Mouse (Mus musculus): ENCODE measurements around the gene Cog2. TPM values are rescaled to one million over a fixed set of nuclear protein-coding genes. Genes with fewer than 3 reads are reported as not detected.

Gene Cog2
- polyA plus RNA-seq, 1 experiment, result 14.3 TPM

DNA sequence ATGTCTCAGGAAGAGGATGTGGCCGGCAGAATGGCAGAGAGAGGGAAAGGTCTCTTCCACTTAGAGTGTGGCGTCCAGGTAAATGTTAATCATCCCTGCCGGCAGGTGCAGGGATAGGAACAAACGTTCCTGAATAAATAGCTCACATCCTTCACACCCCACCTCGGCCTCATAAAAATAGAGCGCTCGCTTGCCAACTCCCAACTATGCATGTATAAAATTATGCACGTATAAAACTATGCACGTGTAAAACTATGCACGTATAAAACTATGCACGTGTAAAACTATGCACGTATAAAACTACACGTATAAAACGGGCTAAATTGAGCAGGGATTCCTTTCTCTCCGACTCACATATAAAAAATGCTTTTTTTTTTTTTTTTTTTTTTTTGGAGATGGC is 25.6 kb upstream of the Cog2 start:
- Histone ChIP-seq H3K4me3 (replicated peaks) (no peak overlapping the region), H3K27me3 (replicated peaks) (peaks cover 28% of the 10 kb centered on the region), H3K9me3 (peaks cover 15% of the 10 kb centered on the region), H3K36me3 (replicated peaks; ENCODE audit: low read length) (no peaks in the 10 kb centered on the region), H3K4me1 (peaks cover 13% of the 10 kb centered on the region)
- no peak for TF ChIP-seq GATA1 (IDR thresholded peaks at IDR 0.05; ENCODE audit: borderline replicate concordance, low read length)
- no peak for TF ChIP-seq FLI1 (IDR thresholded peaks at IDR 0.05; ENCODE audit: low read length)

DNA sequence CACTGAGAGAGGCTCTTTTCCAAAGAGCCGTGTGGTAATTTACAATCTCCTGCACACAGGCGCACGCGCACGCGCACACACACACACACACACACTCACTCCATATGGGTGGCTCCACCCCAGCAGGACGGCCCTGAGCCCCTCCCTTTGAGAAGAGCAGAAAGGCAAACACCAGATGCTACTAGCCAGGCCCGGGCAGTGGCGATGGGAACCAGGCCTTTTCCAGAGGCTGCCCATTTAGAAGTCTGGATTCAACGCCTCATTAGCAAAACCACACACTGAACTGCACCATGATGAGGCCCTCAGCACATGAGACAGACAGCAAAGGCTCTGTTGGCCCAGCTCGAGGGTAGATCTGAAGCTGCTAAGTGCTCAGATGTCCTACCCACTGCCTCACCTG is 24.9 kb upstream of the Cog2 start:
- H3K27me3 ChIP-seq (replicated peaks), result peaks cover 29% of the 10 kb centered on the region
- H3K9me3 ChIP-seq, result peaks cover 8% of the 10 kb centered on the region; the same call in 1 of the 2 replicates
- TF ChIP-seq FLI1 (IDR thresholded peaks at IDR 0.05; ENCODE audit: low read length), result no peak
- TF ChIP-seq GATA1 (IDR thresholded peaks at IDR 0.05; ENCODE audit: borderline replicate concordance, low read length), result no peak
- peaks cover 15% of the 10 kb centered on the region for H3K4me1 ChIP-seq
- H3K4me3 ChIP-seq (replicated peaks), result no peak overlapping the region
- H3K36me3 ChIP-seq (replicated peaks; ENCODE audit: low read length), result no peaks in the 10 kb centered on the region

DNA sequence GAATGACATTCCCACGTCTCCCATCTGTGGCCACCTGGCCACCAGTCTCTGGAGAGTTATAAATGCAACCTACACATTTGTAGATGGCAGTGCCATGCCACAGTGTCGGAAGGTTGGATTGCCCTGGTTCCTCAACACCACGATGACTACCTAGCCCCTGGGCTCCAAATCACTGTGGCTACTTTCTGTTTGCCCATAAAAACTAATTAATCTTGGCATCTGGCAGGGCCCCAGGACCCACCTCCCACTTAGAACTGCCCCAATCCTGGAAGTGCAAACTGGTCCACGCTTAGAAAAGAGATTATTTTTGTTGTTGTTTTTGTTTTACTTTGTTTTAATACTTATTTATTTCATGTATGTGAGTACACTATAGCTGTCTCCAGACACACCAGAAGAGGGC is 24.3 kb upstream of the Cog2 start:
- H3K36me3 ChIP-seq (replicated peaks; ENCODE audit: low read length), result no peaks in the 10 kb centered on the region
- no peak overlapping the region for H3K4me3 ChIP-seq (replicated peaks)
- peaks cover 6% of the 10 kb centered on the region; the same call in 1 of the 2 replicates for H3K9me3 ChIP-seq
- H3K4me1 ChIP-seq, result peaks cover 15% of the 10 kb centered on the region
- TF ChIP-seq GATA1 (IDR thresholded peaks at IDR 0.05; ENCODE audit: borderline replicate concordance, low read length) (no peak), FLI1 (IDR thresholded peaks at IDR 0.05; ENCODE audit: low read length) (no peak)
- peaks cover 32% of the 10 kb centered on the region for H3K27me3 ChIP-seq (replicated peaks)

DNA sequence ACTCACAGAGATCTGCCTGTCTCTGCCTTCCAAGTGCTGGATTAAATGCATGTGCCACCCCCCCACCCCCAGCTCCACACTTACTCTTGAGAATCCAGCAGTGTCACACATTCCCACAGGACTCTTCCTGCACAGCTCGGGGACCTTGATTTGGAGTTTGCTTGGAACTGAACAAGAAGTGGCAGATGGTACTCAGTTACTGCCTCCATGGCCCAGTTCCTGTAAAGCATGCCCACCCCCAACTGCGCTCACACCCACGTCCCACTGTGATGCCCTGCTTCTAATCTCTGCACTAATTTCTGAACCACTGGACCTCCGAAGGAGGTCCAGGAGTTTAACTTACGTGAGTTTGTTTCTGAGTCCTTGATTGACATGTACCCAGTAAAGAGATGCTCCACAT is 23.7 kb upstream of the Cog2 start:
- peaks cover 15% of the 10 kb centered on the region for H3K4me1 ChIP-seq
- TF ChIP-seq FLI1 (IDR thresholded peaks at IDR 0.05; ENCODE audit: low read length), result no peak
- no peak for TF ChIP-seq GATA1 (IDR thresholded peaks at IDR 0.05; ENCODE audit: borderline replicate concordance, low read length)
- H3K9me3 ChIP-seq, result 0 out of 2 replicates have a peak, but pooled peaks cover 4% of the 10 kb centered on the region
- H3K4me3 ChIP-seq (replicated peaks), result no peak overlapping the region
- peaks cover 34% of the 10 kb centered on the region for H3K27me3 ChIP-seq (replicated peaks)
- H3K36me3 ChIP-seq (replicated peaks; ENCODE audit: low read length), result no peaks in the 10 kb centered on the region

DNA sequence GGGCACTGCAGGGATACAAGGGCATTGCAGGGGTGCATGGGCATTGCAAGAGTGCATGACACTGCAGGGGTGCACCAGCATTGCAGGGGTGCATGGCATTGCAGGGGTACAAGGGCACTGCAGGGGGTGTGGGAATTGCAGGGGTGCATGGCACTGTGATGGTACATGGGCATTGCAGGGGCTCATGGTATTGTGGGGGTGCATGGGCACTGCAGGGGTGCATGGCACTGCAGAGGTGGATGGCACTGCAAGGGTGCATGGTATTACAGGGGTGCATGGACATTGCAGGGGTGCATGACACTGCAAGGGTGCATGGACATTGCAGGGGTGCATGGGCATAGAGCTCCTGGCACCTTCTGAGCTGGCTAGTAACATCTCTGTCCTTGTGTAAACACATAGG is 22.2 kb upstream of the Cog2 start:
- Histone ChIP-seq H3K36me3 (replicated peaks; ENCODE audit: low read length) (no peaks in the 10 kb centered on the region), H3K9me3 (peaks cover 4% of the 10 kb centered on the region; the same call in 1 of the 2 replicates), H3K27me3 (replicated peaks) (peaks cover 33% of the 10 kb centered on the region), H3K4me1 (peaks cover 15% of the 10 kb centered on the region), H3K4me3 (replicated peaks) (peak overlapping the region; percentile 48)
- TF ChIP-seq FLI1 (IDR thresholded peaks at IDR 0.05; ENCODE audit: low read length) (no peak), GATA1 (IDR thresholded peaks at IDR 0.05; ENCODE audit: borderline replicate concordance, low read length) (no peak)

DNA sequence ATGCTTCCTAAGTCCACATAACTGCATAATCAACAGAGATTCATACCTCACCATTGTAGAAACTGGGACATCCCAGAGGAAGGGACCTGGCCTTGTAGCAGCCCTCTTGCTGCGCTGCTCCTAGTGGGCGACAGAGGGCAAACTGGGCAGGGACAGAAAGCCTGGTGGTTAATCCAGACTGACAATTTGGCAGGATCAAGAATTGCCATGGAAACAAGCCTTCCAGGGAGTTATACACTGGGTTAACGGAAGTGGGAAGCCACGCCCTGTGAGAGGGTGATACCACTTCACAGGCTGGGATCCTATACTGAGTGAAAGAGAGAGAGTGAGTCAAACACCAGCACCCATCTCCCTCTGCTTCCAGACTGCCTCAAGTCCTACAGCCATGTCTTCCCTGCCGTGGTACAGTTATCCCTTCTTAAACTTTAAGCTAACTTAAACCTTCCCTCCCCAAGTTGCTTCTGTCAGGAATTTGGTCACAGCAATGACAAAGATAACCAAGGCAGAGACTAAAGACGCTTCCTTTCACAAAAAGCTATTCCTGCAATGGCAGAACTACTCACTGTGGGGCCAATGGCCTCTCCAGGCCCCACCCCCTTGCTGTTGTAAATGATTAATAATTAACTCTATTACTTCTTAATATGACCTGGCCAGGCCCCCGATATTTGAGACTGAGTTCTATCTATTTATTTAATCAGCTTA is 21.2 kb upstream of the Cog2 start:
- Histone ChIP-seq H3K4me1 (peaks cover 16% of the 10 kb centered on the region), H3K4me3 (replicated peaks) (peak overlapping the region; percentile 33), H3K27me3 (replicated peaks) (peaks cover 29% of the 10 kb centered on the region), H3K9me3 (peaks cover 13% of the 10 kb centered on the region), H3K36me3 (replicated peaks; ENCODE audit: low read length) (no peaks in the 10 kb centered on the region)
- TF ChIP-seq FLI1 (IDR thresholded peaks at IDR 0.05; ENCODE audit: low read length) (no peak), GATA1 (IDR thresholded peaks at IDR 0.05; ENCODE audit: borderline replicate concordance, low read length) (no peak)

DNA sequence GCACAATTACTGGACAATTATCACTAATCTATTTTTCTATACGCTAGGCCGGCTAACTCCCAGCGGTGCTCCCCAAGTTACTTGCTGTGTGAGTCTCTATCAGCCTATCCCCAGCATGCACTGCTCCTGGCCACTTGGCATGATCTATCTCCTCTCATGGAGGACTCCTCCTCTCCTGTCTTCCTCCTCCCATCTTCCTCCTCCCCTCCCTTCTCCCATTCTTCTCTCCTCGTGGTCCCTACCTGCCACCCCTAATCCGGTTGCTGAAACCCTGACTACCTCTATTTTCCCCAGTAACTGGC is 20.7 kb upstream of the Cog2 start:
- H3K9me3 ChIP-seq, result peaks cover 13% of the 10 kb centered on the region
- H3K4me3 ChIP-seq (replicated peaks), result no peak overlapping the region
- TF ChIP-seq FLI1 (IDR thresholded peaks at IDR 0.05; ENCODE audit: low read length) (no peak), GATA1 (IDR thresholded peaks at IDR 0.05; ENCODE audit: borderline replicate concordance, low read length) (no peak)
- H3K36me3 ChIP-seq (replicated peaks; ENCODE audit: low read length), result no peaks in the 10 kb centered on the region
- peaks cover 27% of the 10 kb centered on the region for H3K27me3 ChIP-seq (replicated peaks)
- peaks cover 20% of the 10 kb centered on the region for H3K4me1 ChIP-seq

DNA sequence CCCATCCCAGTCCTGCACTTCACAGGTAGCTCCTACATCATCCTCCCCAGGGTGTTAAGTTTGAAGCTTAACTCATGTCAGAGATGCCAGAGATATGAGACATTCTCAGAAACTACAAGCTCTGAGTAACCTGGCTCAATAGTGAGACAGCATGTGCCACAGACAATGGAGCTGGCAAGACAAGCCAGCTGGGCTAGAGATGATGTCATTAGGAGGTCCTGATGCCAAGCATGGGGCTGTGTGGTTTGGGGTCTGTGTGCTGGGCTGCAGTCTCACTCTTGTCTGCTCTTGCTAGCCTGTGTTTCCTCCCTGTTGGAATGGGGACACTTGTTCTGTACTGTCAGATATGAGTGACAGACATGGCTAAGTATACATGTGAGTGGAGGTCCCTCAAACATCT is 14.9 kb upstream of the Cog2 start:
- peaks cover 29% of the 10 kb centered on the region for H3K9me3 ChIP-seq
- TF ChIP-seq GATA1 (IDR thresholded peaks at IDR 0.05; ENCODE audit: borderline replicate concordance, low read length) (no peak), FLI1 (IDR thresholded peaks at IDR 0.05; ENCODE audit: low read length) (no peak)
- peaks cover 40% of the 10 kb centered on the region for H3K4me1 ChIP-seq
- no peak overlapping the region for H3K4me3 ChIP-seq (replicated peaks)
- peaks cover 27% of the 10 kb centered on the region for H3K27me3 ChIP-seq (replicated peaks)
- no peaks in the 10 kb centered on the region for H3K36me3 ChIP-seq (replicated peaks; ENCODE audit: low read length)

DNA sequence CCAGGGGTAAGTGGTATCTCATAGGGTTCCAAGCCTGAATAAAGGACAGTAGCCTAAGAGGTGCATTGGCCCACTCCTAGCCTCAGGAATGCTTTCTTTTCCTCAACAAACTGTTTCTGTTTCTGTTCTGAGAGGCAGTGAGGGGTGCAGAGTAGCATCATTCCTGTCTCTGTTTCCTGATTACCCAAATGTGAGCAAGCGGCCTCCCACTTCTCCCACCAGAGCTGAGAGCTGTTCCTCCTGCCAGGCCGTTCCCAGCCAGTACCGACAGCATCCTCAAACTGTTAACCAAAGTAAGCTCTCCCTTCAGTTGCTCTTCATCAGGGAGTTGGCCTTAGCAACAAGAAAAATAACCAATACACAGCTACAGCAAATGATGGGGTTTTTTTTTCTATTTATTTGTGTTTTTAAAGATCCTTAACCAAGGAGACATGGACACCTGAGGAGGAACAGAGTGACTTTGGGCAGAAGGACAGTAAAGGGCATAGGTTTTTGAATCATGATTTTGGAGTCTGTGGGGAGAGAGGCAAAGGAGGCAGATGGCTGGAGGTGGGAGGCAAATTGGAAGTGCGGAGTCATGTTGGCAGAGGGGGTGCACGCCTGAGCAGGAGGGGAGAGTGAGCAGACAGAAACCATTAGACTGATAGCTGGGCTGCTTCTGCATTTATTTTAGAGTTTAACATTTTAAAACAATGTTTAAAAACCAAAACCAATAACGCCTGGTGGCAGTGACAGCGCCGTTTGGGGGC is 12.8 kb upstream of the Cog2 start:
- Histone ChIP-seq H3K27me3 (replicated peaks) (peaks cover 32% of the 10 kb centered on the region), H3K4me1 (peaks cover 40% of the 10 kb centered on the region), H3K9me3 (peaks cover 33% of the 10 kb centered on the region), H3K36me3 (replicated peaks; ENCODE audit: low read length) (no peaks in the 10 kb centered on the region), H3K4me3 (replicated peaks) (peak overlapping the region; percentile 38)
- TF ChIP-seq GATA1 (IDR thresholded peaks at IDR 0.05; ENCODE audit: borderline replicate concordance, low read length), result no peak

DNA sequence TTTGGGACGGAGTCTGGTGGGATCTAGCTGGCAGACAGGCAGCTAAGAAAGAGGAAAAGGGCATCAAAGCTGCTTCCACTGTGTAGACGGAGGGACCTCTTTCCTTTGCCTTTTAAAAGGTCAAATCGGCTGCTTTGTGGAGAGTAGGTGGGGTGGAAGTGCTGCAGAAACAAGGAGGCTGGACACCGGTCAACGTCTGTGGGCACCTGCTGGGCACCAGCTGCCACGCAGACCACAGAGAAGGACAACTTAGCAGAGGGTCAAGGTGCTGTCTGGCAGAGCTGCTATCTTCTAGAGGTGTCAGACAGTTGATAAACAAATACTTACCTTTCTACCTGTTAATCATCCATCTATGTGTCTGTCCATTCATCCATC is 12.3 kb upstream of the Cog2 start:
- no peak for TF ChIP-seq GATA1 (IDR thresholded peaks at IDR 0.05; ENCODE audit: borderline replicate concordance, low read length)
- TF ChIP-seq FLI1 (IDR thresholded peaks at IDR 0.05; ENCODE audit: low read length), result no peak
- Histone ChIP-seq H3K9me3 (peaks cover 29% of the 10 kb centered on the region), H3K27me3 (replicated peaks) (peaks cover 30% of the 10 kb centered on the region), H3K36me3 (replicated peaks; ENCODE audit: low read length) (no peaks in the 10 kb centered on the region), H3K4me3 (replicated peaks) (no peak overlapping the region), H3K4me1 (peaks cover 40% of the 10 kb centered on the region)
